Mouse (Mus musculus): ENCODE results near the gene Per3.

- no peak for TF ChIP-seq EP300 (IDR thresholded peaks at IDR 0.05; ENCODE audit: low read depth)
- TF ChIP-seq CTCF (IDR thresholded peaks at IDR 0.05; ENCODE audit: low read depth): no peak
Observed at GRCm38 (mm10) chr4:150979455-150979854, 65.0 kb downstream of the Per3 start.
